Mouse (Mus musculus): ENCODE measurements at regions not wholly inside any gene's neighbourhood (a gene's known extent, or its start where the extent isn't known, plus 50 kb on each side); places are given as distances from the start of the nearest gene placed in this dataset.

DNA sequence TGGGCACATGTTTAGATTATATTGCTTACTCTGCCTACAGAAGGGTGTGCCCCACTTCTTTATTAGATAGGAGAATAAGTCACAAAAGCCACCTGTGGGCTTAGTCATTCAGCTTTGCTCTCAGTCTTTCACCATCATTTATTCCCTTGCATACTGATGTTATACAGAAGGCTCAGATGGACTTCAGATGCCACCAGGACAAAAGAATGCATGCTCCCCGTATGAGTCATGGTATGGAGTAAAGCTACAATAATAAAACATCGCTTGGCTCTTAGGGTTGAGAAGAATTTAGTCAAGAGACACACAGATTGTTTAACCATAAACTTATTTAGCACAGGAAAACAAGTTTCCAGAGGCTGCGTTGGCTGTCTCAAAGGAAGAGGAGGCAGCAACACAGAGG, 1473.5 kb downstream of the Slc22a22 start:
- TF ChIP-seq MAZ (IDR thresholded peaks at IDR 0.05; ENCODE audit: low read depth, low read length) (no peak), POLR2AphosphoS2 (IDR thresholded peaks at IDR 0.05; ENCODE audit: low read depth, low read length) (no peak), POLR2A (IDR thresholded peaks at IDR 0.05; ENCODE audit: low read depth, low read length) (no peak)

Measured in CH12.LX (cell line).